Mouse (Mus musculus) gastrocnemius, postnatal 10 days (tissue): ENCODE results near the gene Tcp10b. TPM values are rescaled to one million over a fixed set of nuclear protein-coding genes. Genes with fewer than 3 reads are reported as not detected.
"Not testable (repeated sequence)": the region's sequence is repeated elsewhere in the genome, so short reads cannot be mapped to it uniquely, and the experiment has no call there.

Experiments used
- DNase-seq: peaks from one replicate; pipeline ENCODE4 v3.0.0; 2021; ENCODE audit warnings: mixed read lengths
- long read RNA-seq, 2 experiments: library from polyadenylated mRNA; stranded (forward); transcript quantifications; one replicate each; pipeline ENCODE4 v2.0.0; 2021
- total RNA-seq, 2 experiments: library from RNA; stranded (reverse); gene quantifications; 2 replicates each; pipeline ENCODE4 v1.2.3; 2021

The Tcp10b gene
- under 1 TPM; 0.26 to 0.61 TPM for total RNA-seq
- long read RNA-seq, experiment 1: 0 reads
- long read RNA-seq, experiment 2: 0 reads

DNA sequence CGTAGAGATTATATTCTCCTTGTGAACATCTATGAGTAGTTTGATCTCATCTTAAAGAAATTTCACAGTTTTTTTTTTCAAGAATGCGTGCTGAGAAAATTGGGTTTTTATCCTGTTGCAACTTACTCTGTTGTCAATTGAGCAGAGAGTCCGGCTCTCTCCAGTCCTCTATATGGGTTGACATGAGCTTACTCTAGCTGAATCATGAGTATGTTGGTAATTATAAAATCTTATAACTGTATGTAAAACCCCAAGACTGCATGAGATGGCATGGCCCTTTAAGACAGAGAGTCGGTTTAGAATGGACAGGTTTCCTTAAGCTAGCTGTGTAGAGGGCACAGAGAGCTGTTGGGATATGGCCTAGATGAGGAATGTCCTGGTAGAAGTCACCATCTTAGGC lies at the start of gene Tcp10b:
Tcp10b (plus strand) TSS at position 301 of the 400 bp plus-strand sequence.
- not testable (repeated sequence) for DNase-seq

- DNase-seq: no peak
Measured at GRCm38 (mm10) chr17:13013316-13013715, 47.6 kb upstream of the Tcp10b start.

- not testable (repeated sequence) for DNase-seq
Measured at GRCm38 (mm10) chr17:13036627-13037192, 24.2 kb upstream of the Tcp10b start.

DNA sequence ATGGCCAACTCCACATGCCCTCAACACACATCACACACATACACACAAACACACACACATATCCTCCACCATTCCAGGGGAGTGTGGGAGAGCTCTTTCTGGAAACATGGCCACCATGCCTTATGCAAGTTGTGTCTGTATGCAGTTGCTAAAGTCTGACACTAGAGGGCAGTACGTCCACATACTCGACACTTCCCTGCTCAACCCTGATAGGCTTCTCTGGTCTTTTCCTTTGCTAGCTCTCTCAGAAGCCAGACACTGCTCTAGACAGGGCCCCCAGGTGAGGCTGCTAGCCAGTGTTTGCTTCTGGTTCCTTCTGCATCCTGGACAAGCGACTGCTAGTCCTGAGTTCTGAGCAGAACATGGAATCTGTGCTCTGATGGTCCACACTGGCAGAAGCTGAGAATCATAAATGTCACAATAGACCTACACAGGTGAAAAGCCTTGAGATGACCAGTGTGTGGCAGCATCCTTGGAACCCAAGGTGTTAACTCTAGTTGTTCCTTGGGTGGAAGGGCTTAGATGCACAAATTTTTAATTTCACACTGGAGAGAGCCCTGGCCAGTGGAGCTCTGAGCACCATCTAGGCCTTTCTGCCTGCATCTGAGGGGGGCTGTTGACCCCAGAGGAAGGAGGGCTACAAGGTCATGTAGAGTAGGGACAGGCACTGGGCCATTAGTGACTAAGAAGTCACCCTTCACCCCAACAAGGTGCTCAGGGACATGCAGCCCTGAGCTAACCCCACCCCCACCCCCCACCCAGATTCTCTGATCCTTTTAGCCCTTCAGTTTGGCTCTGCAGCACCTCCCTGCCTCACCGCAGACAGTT lies 16.8 kb upstream of the Tcp10b start:
- DNase-seq: peak; percentile 19

- DNase-seq: not testable (repeated sequence)
Measured at GRCm38 (mm10) chr17:13052124-13052813, 8.6 kb upstream of the Tcp10b start, which contains the start of gene Gpr31b. TSS of gene Gpr31b (minus strand) at chr17:13052296.

DNA sequence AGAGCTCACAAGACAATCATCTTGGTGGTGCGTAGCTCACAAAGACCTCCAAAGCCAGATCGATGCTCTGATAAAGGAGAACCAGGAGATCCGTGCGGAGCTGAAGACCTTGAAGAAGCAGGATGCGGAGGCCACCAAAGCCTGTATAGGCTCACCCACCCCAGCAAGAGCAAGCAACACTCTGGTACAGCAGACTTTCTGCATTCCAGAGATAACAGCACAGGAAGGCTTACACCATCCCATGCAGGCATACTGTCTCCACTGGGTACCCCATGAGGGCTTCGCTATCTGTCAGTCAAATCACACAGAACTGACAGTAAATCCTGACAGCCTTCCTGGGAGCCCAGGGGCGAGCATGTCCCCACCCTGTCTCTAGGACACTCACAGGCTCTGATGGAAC lies 2.0 kb downstream of the Tcp10b start:
- DNase-seq: not testable (repeated sequence)

GRCm38 (mm10) chr17:13067864-13068385 lies 7.0 kb downstream of the Tcp10b start:
- not testable (repeated sequence) for DNase-seq

GRCm38 (mm10) chr17:13069227-13069626 lies 8.3 kb downstream of the Tcp10b start:
- DNase-seq: not testable (repeated sequence)

DNA sequence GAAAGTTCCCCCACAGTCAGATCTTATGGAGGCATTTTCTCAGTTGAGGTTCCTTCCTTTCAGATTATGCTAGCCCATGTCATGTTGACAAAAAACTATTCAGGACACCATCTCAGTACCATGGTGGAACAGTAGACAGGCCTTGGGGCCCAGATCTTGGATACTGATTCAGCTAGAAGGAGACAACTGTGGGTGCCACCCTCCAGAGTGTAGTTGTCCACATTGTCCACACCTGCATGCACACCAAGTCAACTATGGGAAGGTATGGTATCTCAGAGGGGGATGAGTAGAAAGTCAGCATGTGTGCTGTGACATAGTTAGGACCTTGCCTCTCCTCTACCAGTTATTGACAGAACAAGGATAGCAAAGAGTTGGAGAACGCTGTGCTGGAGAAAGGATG lies 30.6 kb downstream of the Tcp10b start:
- DNase-seq: not testable (repeated sequence)

- not testable (repeated sequence) for DNase-seq
Measured at GRCm38 (mm10) chr17:13092100-13092764, 31.3 kb downstream of the Tcp10b start.

GRCm38 (mm10) chr17:13092960-13093359 lies 32.1 kb downstream of the Tcp10b start:
- DNase-seq: not testable (repeated sequence)

- not testable (repeated sequence) for DNase-seq
Measured at GRCm38 (mm10) chr17:13106563-13106962, 45.7 kb downstream of the Tcp10b start.

- DNase-seq: not testable (repeated sequence)
Measured at GRCm38 (mm10) chr17:13112504-13113291, 51.8 kb downstream of the Tcp10b start.

GRCm38 (mm10) chr17:13123308-13124038 lies 62.6 kb downstream of the Tcp10b start:
- DNase-seq: not testable (repeated sequence)

DNA sequence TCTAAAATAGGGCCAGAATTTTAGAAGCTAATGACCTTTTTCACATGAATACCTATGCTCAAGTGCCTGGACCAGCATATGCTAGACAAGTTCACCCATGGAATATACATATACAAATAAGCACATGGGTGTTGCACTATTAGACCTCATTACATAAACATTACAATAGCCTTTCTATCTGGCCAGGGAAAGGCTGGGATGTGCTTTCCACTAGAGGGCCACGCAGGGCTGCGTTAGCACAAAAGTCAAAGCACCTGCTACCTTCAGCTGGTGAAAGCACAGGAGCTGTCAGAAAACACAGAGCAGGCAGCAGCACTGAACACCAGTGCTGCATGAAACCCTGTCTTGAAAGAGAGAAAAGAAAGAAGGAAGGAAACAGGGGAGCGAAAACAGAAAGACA lies 63.3 kb downstream of the Tcp10b start:
- not testable (repeated sequence) for DNase-seq

DNA sequence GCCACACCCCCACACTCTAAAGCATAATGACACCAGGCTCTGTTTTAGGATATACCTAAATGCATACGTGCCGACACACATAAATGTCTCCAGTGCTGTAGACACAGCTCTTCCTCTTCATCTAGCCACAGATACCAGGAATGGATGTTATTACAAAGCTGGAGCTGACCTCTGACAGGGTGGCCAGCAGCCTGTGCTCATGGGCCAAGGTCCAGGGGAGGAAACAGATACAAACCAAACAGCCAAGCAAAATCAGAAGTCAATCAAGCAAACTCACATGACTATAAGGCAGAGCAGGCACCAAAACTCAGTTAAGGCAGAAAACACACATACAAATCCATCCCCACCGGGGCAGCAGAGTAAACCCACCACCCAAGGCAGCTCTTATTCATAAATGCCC lies 68.4 kb downstream of the Tcp10b start:
- DNase-seq: not testable (repeated sequence)

GRCm38 (mm10) chr17:13129737-13130465 lies 69.0 kb downstream of the Tcp10b start:
- not testable (repeated sequence) for DNase-seq

- not testable (repeated sequence) for DNase-seq
Measured at GRCm38 (mm10) chr17:13131710-13132109, 70.8 kb downstream of the Tcp10b start, which contains the start of gene Unc93a. TSS of gene Unc93a (minus strand) at chr17:13131810.
